Mouse (Mus musculus): ENCODE data around the gene Phf23. TPM values are rescaled to one million over a fixed set of nuclear protein-coding genes. Genes with fewer than 3 reads are reported as not detected.

Gene Phf23
- polyA plus RNA-seq, 1 experiment = 78.1 TPM

- Histone ChIP-seq H3K27ac (ENCODE audit: insufficient read depth, low read depth, low read length) (no peak overlapping the region), H3K4me1 (ENCODE audit: control insufficient read depth, insufficient read depth, low read length) (peaks cover 3% of the 10 kb centered on the region), H3K4me3 (ENCODE audit: insufficient read depth, low read length) (no peak overlapping the region)
- no peak for TF ChIP-seq CTCF (IDR thresholded peaks at IDR 0.05; ENCODE audit: low read depth, low read length)
- TF ChIP-seq POLR2A (IDR thresholded peaks at IDR 0.05; ENCODE audit: borderline replicate concordance, low read depth, low read length) = no peak
Observed at GRCm38 (mm10) chr11:70029130-70029801, 33.7 kb downstream of the Phf23 start.

- H3K4me1 ChIP-seq (ENCODE audit: control insufficient read depth, insufficient read depth, low read length) = peaks cover 3% of the 10 kb centered on the region
- TF ChIP-seq POLR2A (IDR thresholded peaks at IDR 0.05; ENCODE audit: borderline replicate concordance, low read depth, low read length) = no peak
- no peak for TF ChIP-seq CTCF (IDR thresholded peaks at IDR 0.05; ENCODE audit: low read depth, low read length)
- H3K27ac ChIP-seq (ENCODE audit: insufficient read depth, low read depth, low read length) = no peak overlapping the region
- H3K4me3 ChIP-seq (ENCODE audit: insufficient read depth, low read length) = no peak overlapping the region
Observed at GRCm38 (mm10) chr11:70029829-70030550, 34.4 kb downstream of the Phf23 start.

- H3K27ac ChIP-seq (ENCODE audit: insufficient read depth, low read depth, low read length) = no peak overlapping the region
- H3K4me1 ChIP-seq (ENCODE audit: control insufficient read depth, insufficient read depth, low read length) = peaks cover 3% of the 10 kb centered on the region
- no peak overlapping the region for H3K4me3 ChIP-seq (ENCODE audit: insufficient read depth, low read length)
- TF ChIP-seq POLR2A (IDR thresholded peaks at IDR 0.05; ENCODE audit: borderline replicate concordance, low read depth, low read length) (no peak), CTCF (IDR thresholded peaks at IDR 0.05; ENCODE audit: low read depth, low read length) (no peak)
Observed at GRCm38 (mm10) chr11:70030651-70031320, 35.2 kb downstream of the Phf23 start.

DNA sequence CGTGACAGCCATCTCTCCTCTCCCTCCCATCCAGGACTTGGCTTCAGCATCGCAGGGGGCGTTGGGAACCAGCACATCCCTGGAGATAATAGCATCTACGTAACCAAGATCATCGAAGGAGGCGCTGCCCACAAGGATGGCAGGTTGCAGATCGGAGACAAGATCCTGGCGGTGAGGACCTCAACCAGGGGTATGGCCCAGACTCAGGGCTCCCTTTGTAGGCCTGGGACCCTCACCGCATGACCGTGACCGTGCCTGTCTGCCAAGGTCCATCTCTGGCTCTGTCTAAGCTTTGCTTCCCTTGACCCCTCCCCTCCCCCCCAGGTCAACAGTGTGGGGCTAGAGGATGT is 35.7 kb downstream of the Phf23 start:
- TF ChIP-seq POLR2A (IDR thresholded peaks at IDR 0.05; ENCODE audit: borderline replicate concordance, low read depth, low read length) (no peak), CTCF (IDR thresholded peaks at IDR 0.05; ENCODE audit: low read depth, low read length) (no peak)
- Histone ChIP-seq H3K4me3 (ENCODE audit: insufficient read depth, low read length) (no peak overlapping the region), H3K27ac (ENCODE audit: insufficient read depth, low read depth, low read length) (no peak overlapping the region), H3K4me1 (ENCODE audit: control insufficient read depth, insufficient read depth, low read length) (peaks cover 3% of the 10 kb centered on the region)

GRCm38 (mm10) chr11:70038174-70038573 is 42.6 kb downstream of the Phf23 start:
- Histone ChIP-seq H3K27ac (ENCODE audit: insufficient read depth, low read depth, low read length) (no peak overlapping the region), H3K4me3 (ENCODE audit: insufficient read depth, low read length) (no peak overlapping the region), H3K4me1 (ENCODE audit: control insufficient read depth, insufficient read depth, low read length) (peaks cover 8% of the 10 kb centered on the region)
- TF ChIP-seq POLR2A (IDR thresholded peaks at IDR 0.05; ENCODE audit: borderline replicate concordance, low read depth, low read length) (no peak), CTCF (IDR thresholded peaks at IDR 0.05; ENCODE audit: low read depth, low read length) (no peak)

DNA sequence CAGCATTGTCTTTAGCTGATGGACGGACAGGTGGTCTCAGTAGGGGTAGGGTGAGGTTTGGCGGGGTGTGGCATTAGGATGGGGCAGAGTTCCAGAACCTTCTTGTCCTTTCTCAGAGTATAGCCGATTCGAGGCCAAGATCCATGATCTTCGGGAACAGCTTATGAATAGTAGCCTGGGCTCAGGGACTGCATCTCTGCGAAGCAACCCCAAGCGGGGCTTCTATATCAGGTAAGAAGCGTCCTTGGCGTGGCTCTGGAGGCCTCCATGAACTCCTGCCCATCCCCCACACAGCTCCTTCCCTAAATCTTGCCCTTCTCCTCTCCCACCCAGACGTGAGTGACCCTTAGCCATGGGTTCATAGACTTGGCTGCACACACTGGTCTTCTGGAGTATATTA is 44.1 kb downstream of the Phf23 start:
- TF ChIP-seq CTCF (IDR thresholded peaks at IDR 0.05; ENCODE audit: low read depth, low read length) (no peak), POLR2A (IDR thresholded peaks at IDR 0.05; ENCODE audit: borderline replicate concordance, low read depth, low read length) (no peak)
- Histone ChIP-seq H3K4me1 (ENCODE audit: control insufficient read depth, insufficient read depth, low read length) (peaks cover 5% of the 10 kb centered on the region), H3K27ac (ENCODE audit: insufficient read depth, low read depth, low read length) (no peak overlapping the region), H3K4me3 (ENCODE audit: insufficient read depth, low read length) (no peak overlapping the region)

GRCm38 (mm10) chr11:70040184-70040583 is 44.6 kb downstream of the Phf23 start:
- no peak overlapping the region for H3K4me3 ChIP-seq (ENCODE audit: insufficient read depth, low read length)
- TF ChIP-seq POLR2A (IDR thresholded peaks at IDR 0.05; ENCODE audit: borderline replicate concordance, low read depth, low read length) = no peak
- TF ChIP-seq CTCF (IDR thresholded peaks at IDR 0.05; ENCODE audit: low read depth, low read length) = no peak
- peaks cover 5% of the 10 kb centered on the region for H3K4me1 ChIP-seq (ENCODE audit: control insufficient read depth, insufficient read depth, low read length)
- H3K27ac ChIP-seq (ENCODE audit: insufficient read depth, low read depth, low read length) = no peak overlapping the region

DNA sequence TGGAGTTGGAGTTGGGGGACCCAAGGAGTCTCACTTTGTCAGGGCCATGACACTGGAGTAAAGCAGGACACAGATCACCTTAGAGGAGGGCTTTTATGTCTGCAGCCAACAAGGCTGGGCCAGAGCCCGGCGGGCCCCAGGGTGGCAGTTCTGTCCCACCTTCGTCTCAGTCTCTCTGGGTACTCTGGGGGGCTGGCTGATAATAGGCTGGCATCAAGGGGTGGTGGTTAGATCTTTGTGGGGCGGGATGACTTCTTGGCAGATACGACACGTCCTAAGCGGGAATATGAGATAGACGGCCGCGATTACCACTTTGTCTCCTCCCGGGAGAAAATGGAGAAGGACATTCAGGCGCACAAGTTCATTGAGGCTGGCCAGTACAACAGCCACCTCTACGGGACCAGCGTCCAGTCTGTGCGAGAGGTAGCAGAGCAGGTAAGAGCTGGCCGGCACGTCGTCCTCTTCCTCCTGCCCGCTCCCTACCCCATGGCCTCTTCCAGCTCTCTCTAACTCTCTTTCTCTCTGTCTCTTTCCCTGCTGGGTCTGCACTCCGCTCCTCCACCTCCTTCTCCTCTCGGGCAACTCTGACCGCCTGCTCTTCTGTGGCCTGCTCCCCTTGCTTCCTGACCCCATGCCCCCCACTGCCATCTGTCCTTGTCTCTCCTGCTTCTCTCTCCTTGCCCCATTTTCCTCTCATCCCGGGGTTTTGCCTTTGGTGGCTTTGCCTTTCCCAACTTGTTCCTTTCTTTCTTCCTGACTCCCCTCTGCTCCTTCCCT is 46.9 kb downstream of the Phf23 start:
- TF ChIP-seq POLR2A (IDR thresholded peaks at IDR 0.05; ENCODE audit: borderline replicate concordance, low read depth, low read length) (no peak), CTCF (IDR thresholded peaks at IDR 0.05; ENCODE audit: low read depth, low read length) (no peak)
- peaks cover 5% of the 10 kb centered on the region for H3K4me1 ChIP-seq (ENCODE audit: control insufficient read depth, insufficient read depth, low read length)
- H3K4me3 ChIP-seq (ENCODE audit: insufficient read depth, low read length) = no peak overlapping the region
- H3K27ac ChIP-seq (ENCODE audit: insufficient read depth, low read depth, low read length) = no peak overlapping the region

DNA sequence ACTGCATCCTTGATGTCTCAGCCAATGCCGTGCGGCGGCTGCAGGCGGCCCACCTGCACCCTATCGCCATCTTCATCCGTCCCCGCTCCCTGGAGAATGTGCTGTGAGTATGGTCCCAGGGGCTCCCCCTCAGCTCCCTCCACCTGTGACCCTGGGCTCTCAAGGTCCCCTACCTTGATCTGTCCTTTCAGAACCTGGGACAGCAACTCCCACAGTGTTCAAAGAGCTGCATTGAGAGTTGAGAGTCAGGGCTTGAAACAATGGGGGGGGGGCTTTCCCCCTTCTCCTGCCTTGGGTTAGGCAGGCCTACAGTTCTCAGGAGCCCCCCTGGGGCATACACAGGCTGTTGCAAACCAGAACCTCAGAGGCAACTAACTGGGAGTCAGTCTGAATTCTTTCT is 48.1 kb downstream of the Phf23 start:
- Histone ChIP-seq H3K4me3 (ENCODE audit: insufficient read depth, low read length) (no peak overlapping the region), H3K27ac (ENCODE audit: insufficient read depth, low read depth, low read length) (no peak overlapping the region), H3K4me1 (ENCODE audit: control insufficient read depth, insufficient read depth, low read length) (no peaks in the 10 kb centered on the region)
- TF ChIP-seq POLR2A (IDR thresholded peaks at IDR 0.05; ENCODE audit: borderline replicate concordance, low read depth, low read length) = no peak

Measured in bone marrow macrophage, adult 2 months (primary cell).